Mouse (Mus musculus): ENCODE results near the gene Isy1. TPM values are rescaled to one million over a fixed set of nuclear protein-coding genes. Genes with fewer than 3 reads are reported as not detected.

Isy1 gene
- 18.6 and 22.8 TPM in 2 replicates for total RNA-seq (2014; rRNA removed)
- polyA plus RNA-seq (2012; rRNA removed): 5.6 and 6.8 TPM in 2 replicates

GRCm38 (mm10) chr6:87838551-87839197 lies at the start of gene Isy1:
Gene Isy1, minus strand, starts transcription at chr6:87838798.
- under 1% methylated on average over 46 of the region's 46 CpGs for WGBS
- peaks cover 24% of the 10 kb centered on the region for H3K36me3 ChIP-seq (ENCODE audit: control insufficient read depth, insufficient read depth, low read length)
- TF ChIP-seq CTCF (IDR thresholded peaks at IDR 0.05; ENCODE audit: low read depth, low read length) (peak; percentile 7; the same call in 1 of the 2 replicates), POLR2A (IDR thresholded peaks at IDR 0.05; ENCODE audit: extremely low read depth, insufficient read depth, low read length) (peak; percentile 39; the same call in 1 of the 2 replicates)
- H3K4me1 ChIP-seq (ENCODE audit: control insufficient read depth, insufficient read depth, low read length): peaks cover 7% of the 10 kb centered on the region; the same call in 1 of the 2 replicates
- H3K27ac ChIP-seq (replicated peaks; ENCODE audit: insufficient read depth, low read depth, low read length): peak within 1 kb of the TSS; percentile 89
- no peaks in the 10 kb centered on the region for H3K79me2 ChIP-seq (ENCODE audit: control insufficient read depth, insufficient read depth, low read length)
- peak within 1 kb of the TSS; percentile 82 for H3K9ac ChIP-seq (ENCODE audit: low read depth, low read length)
- no peaks in the 10 kb centered on the region for H3K27me3 ChIP-seq (ENCODE audit: control insufficient read depth, insufficient read depth, low read length)
- H3K4me3 ChIP-seq (ENCODE audit: insufficient read depth, low read depth, low read length): peak within 1 kb of the TSS; percentile 73
- peak; percentile 96 for DNase-seq (ENCODE audit: extremely low read depth, low read depth, low spot score)

GRCm38 (mm10) chr6:87887594-87888233 lies 49.1 kb upstream of the Isy1 start, which contains the start of gene Copg1:
Gene Copg1, plus strand, starts transcription at chr6:87887814.
- Histone ChIP-seq H3K79me2 (ENCODE audit: control insufficient read depth, insufficient read depth, low read length) (peaks cover 9% of the 10 kb centered on the region; the same call in 1 of the 2 replicates), H3K4me1 (ENCODE audit: control insufficient read depth, insufficient read depth, low read length) (peaks cover 11% of the 10 kb centered on the region), H3K27me3 (ENCODE audit: control insufficient read depth, insufficient read depth, low read length) (no peaks in the 10 kb centered on the region), H3K36me3 (ENCODE audit: control insufficient read depth, insufficient read depth, low read length) (peaks cover 18% of the 10 kb centered on the region), H3K4me3 (ENCODE audit: insufficient read depth, low read depth, low read length) (peak within 1 kb of the TSS; percentile 83), H3K27ac (replicated peaks; ENCODE audit: insufficient read depth, low read depth, low read length) (peak within 1 kb of the TSS; percentile 77), H3K9ac (ENCODE audit: low read depth, low read length) (peak within 1 kb of the TSS; percentile 84)
- DNase-seq (ENCODE audit: extremely low read depth, low read depth, low spot score): peak; percentile 90
- TF ChIP-seq CTCF (IDR thresholded peaks at IDR 0.05; ENCODE audit: low read depth, low read length): peak; percentile 95
- peak; percentile 66 for TF ChIP-seq POLR2A (IDR thresholded peaks at IDR 0.05; ENCODE audit: extremely low read depth, insufficient read depth, low read length)
- under 1% methylated on average over 31 of the region's 31 CpGs for WGBS

- TF ChIP-seq CTCF (IDR thresholded peaks at IDR 0.05; ENCODE audit: low read depth, low read length): no peak
- Histone ChIP-seq H3K4me1 (ENCODE audit: control insufficient read depth, insufficient read depth, low read length) (peaks cover 11% of the 10 kb centered on the region), H3K9ac (ENCODE audit: low read depth, low read length) (no peak overlapping the region; the same call in 1 of the 2 replicates), H3K4me3 (ENCODE audit: insufficient read depth, low read depth, low read length) (no peak overlapping the region), H3K27me3 (ENCODE audit: control insufficient read depth, insufficient read depth, low read length) (no peaks in the 10 kb centered on the region), H3K79me2 (ENCODE audit: control insufficient read depth, insufficient read depth, low read length) (peaks cover 9% of the 10 kb centered on the region; the same call in 1 of the 2 replicates), H3K36me3 (ENCODE audit: control insufficient read depth, insufficient read depth, low read length) (peaks cover 14% of the 10 kb centered on the region), H3K27ac (replicated peaks; ENCODE audit: insufficient read depth, low read depth, low read length) (peak overlapping the region; percentile 77)
- 22% methylated on average over 1 of the region's 1 CpGs for WGBS
- peak; percentile 94 for DNase-seq (ENCODE audit: extremely low read depth, low read depth, low spot score)
Observed at GRCm38 (mm10) chr6:87886721-87887120, 48.1 kb upstream of the Isy1 start.

- Histone ChIP-seq H3K9ac (ENCODE audit: low read depth, low read length) (no peak overlapping the region), H3K79me2 (ENCODE audit: control insufficient read depth, insufficient read depth, low read length) (no peaks in the 10 kb centered on the region), H3K27me3 (ENCODE audit: control insufficient read depth, insufficient read depth, low read length) (no peaks in the 10 kb centered on the region), H3K4me1 (ENCODE audit: control insufficient read depth, insufficient read depth, low read length) (peaks cover 11% of the 10 kb centered on the region), H3K4me3 (ENCODE audit: insufficient read depth, low read depth, low read length) (no peak overlapping the region), H3K27ac (replicated peaks; ENCODE audit: insufficient read depth, low read depth, low read length) (no peak overlapping the region), H3K36me3 (ENCODE audit: control insufficient read depth, insufficient read depth, low read length) (no peaks in the 10 kb centered on the region)
- WGBS: 82% methylated on average over 4 of the region's 4 CpGs
- TF ChIP-seq CTCF (IDR thresholded peaks at IDR 0.05; ENCODE audit: low read depth, low read length) (no peak), POLR2A (IDR thresholded peaks at IDR 0.05; ENCODE audit: extremely low read depth, insufficient read depth, low read length) (no peak)
- no peak for DNase-seq (ENCODE audit: extremely low read depth, low read depth, low spot score)
Observed at GRCm38 (mm10) chr6:87882816-87883215, 44.2 kb upstream of the Isy1 start.

- Histone ChIP-seq H3K27ac (replicated peaks; ENCODE audit: insufficient read depth, low read depth, low read length) (no peak overlapping the region), H3K79me2 (ENCODE audit: control insufficient read depth, insufficient read depth, low read length) (no peaks in the 10 kb centered on the region), H3K27me3 (ENCODE audit: control insufficient read depth, insufficient read depth, low read length) (no peaks in the 10 kb centered on the region), H3K9ac (ENCODE audit: low read depth, low read length) (no peak overlapping the region), H3K36me3 (ENCODE audit: control insufficient read depth, insufficient read depth, low read length) (no peaks in the 10 kb centered on the region), H3K4me1 (ENCODE audit: control insufficient read depth, insufficient read depth, low read length) (peaks cover 10% of the 10 kb centered on the region), H3K4me3 (ENCODE audit: insufficient read depth, low read depth, low read length) (no peak overlapping the region)
- TF ChIP-seq CTCF (IDR thresholded peaks at IDR 0.05; ENCODE audit: low read depth, low read length) (no peak), POLR2A (IDR thresholded peaks at IDR 0.05; ENCODE audit: extremely low read depth, insufficient read depth, low read length) (no peak)
- 81% methylated on average over 3 of the region's 3 CpGs for WGBS
- DNase-seq (ENCODE audit: extremely low read depth, low read depth, low spot score): no peak
Observed at GRCm38 (mm10) chr6:87882221-87882620, 43.6 kb upstream of the Isy1 start.

All from liver, adult 2 months (tissue).